Mouse (Mus musculus): Measurements from ENCODE around the gene Ndrg3.

DNA sequence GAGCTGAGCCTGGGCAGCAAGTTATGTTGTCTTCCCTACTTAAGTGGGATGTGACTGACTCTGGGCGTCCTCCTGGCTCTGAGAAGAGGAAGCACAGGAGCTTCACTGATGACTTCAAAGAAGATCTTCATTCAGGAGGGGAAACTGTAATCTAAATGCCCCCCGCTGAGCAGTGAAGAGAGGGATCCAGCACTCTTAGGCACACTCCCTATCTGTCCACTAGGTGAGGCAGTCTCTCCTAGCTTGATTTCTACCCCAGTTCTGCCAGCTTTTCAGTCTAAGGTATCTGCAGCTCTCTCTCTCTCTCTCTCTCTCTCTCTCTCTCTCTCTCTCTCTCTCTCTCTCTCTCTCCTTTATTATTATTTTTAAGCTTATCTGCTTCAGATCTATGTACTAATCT, 88.5 kb downstream of the Ndrg3 start:
- no peak for TF ChIP-seq POLR2A (IDR thresholded peaks at IDR 0.05; ENCODE audit: low read depth, low read length)
- TF ChIP-seq CTCF (conservative IDR thresholded peaks at IDR 0.05; ENCODE audit: insufficient read depth, insufficient read length, low read depth, low read length) = no peak

Measured in kidney, adult 2 months (tissue).